Mouse (Mus musculus): ENCODE measurements around the gene Zfp809.

Gene Zfp809

DNA sequence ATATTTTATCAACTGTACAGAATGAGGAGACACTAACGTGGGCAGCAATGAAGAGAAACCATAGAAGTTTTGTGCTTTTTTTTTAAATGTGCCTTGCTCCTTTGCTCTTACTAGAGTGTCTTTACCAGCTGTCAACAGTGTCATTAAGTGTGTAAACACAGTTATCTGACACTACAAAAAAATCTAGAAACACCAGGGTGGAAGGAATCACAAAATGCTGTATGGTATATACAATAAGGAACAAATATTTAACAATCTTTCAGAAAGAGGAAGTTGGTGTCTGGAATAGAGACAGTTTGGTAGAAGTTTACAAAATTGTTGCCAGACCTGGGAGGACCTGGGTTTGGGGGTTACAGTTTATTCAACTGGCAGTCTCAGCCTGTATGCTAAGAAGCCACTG, 36.1 kb downstream of the Zfp809 start:
- DNase-seq (ENCODE audit: extremely low read depth, low read depth, low spot score) = no peak

GRCm38 (mm10) chr9:22262611-22263010, 37.1 kb downstream of the Zfp809 start:
- no peak for DNase-seq (ENCODE audit: extremely low read depth, low read depth, low spot score)

GRCm38 (mm10) chr9:22268886-22269285, 43.4 kb downstream of the Zfp809 start:
- DNase-seq (ENCODE audit: extremely low read depth, low read depth, low spot score) = no peak

- DNase-seq (ENCODE audit: extremely low read depth, low read depth, low spot score) = no peak
These were observed 53.2 kb downstream of the Zfp809 start for GRCm38 (mm10) chr9:22278733-22279132.
